Mouse (Mus musculus) testis, postnatal 10 days (tissue): ENCODE measurements at regions not wholly inside any gene's neighbourhood (a gene's known extent, or its start where the extent isn't known, plus 50 kb on each side); places are given as distances from the start of the nearest gene placed in this dataset.

Experiments
- DNase-seq: peaks from one replicate; pipeline ENCODE4 v3.0.0; 2021; ENCODE audit warnings: low spot score

DNA sequence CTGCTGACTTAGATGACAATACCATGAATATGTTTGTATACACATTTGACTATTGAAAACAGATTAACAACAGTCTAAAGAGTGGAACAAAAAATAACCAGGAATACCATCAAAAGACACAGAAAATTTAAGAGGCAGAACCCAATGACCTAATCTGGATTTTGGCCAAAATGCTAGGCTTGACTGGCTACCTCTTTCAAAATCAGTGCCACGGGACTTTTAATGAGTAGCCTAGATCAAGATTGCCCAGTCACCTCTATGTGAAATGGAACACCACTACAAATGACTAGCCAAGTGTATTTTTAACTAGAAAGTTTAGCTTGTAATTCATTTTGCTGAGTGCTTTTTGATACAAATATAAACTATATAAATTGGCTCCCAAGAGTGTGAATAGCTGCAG is 286.0 kb upstream of the N6amt1 start:
- DNase-seq = no peak

DNA sequence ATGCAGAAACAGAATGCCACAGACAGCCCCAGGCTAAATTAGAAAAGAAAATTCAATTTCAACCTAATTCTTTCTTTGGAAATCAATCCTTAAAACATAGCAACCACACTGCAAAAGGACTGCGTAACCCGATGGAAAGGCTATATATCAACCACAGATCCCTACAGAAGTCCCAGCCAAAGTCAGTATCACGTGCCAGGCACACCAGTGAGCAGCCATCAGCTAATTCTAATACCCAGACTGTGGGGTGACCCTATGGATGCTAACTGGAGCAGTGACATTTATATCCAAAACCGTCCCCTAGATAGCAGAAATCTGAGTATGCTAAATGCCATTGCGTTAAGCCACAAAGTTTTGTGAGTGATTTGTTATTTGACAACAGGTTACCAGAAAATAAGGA is 286.5 kb upstream of the N6amt1 start:
- no peak for DNase-seq

DNA sequence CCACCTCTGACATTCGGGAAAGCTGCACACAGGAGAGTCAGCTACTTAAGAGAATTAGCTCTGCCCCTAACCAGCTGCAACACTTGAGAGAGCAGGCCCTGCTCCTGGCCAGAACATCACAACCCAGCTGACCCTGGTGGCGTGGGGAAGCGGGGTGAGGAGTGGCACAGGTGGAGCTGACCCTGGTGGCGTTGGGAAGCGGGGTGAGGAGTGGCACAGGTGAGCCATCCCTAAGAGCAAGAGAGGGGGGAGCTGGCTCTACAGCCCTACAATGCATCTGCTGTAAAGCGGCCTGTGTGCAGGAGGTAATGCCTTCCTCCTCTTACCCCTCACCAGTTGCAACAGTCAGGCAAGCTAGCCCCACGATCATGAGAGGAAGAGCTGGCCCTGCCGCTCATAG is 293.5 kb upstream of the N6amt1 start:
- no peak for DNase-seq

DNA sequence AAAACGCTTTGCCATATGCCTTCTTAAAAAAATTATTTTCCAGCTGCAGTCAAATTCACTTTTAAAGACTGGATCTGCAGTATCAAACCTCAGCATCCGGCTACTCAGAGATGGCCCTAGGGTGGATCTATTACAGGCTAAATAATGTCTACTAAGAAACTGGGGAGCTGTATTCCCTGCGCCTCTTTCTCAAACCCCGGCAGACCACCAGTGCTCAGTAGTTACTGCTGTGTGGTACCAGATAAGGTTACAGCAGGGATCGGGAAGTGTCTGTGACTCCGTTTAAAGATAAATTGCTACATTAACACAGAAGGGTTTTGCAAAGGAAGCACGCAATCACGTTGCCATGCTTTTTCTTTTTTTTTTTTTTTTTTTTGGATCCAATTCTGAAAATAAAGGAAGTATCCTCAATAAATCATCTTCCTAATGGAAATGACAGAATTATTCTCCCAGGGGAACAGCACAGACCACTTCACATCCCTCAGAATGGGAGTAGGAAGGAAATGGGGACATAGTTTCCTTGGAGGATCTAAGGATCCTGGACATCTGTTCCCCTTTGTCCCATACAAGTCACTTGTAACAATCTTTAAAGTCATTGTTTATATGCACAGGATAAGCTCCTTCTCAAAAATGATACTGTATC is 304.1 kb upstream of the N6amt1 start:
- no peak for DNase-seq

DNA sequence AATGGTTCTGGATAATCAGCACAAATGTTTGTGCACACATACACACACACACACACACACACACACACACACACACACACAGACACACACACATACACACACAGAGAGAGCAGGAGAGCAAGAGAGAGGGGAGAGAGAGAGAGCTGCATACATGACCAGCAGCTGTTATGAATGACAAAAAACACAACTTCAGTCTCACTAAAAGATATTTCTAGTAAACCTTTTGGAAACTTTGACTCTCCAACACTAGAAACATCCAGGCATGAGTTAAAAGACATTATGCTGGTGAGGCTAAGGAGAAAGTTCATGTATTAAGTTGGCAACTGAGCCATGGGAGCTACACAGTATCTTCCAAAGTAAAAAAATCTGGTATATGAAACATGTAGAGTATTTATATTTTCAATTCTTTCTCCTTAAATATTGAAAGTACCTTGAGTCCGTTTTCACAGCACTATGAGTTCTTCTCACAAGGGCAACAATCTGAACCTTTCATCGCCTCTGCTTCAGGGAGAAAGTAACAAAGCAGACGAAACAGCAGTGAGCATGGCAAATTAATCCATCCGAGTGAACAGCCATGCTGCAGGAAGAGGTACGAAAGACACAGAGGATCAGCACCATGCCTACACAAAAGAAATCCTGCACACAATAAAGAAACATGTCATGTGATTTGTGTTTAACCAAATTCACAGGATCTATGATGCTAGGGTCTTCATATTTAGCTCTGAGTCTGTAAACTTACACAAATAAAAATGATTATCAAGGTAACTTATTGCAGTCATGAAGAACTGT is 309.0 kb upstream of the N6amt1 start:
- no peak for DNase-seq

DNA sequence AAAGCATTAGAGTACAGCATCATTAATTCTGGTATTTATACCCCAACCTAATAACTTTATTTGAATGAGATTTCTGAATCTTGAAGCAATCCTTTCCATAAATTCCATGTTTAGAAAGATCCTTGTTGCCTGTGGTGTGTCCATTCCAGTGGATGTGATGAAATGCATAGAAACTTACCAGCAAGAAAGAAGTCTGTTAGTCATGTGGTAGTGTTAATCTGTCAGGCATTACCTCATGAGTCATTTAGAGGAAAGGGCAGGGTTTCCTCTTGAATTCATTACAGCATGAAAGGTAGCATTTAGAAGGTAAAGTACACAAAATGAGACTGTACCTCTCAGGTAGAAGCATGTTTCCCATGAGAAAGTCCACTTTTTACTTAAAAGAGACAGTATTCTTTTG is 310.3 kb upstream of the N6amt1 start:
- no peak for DNase-seq

DNA sequence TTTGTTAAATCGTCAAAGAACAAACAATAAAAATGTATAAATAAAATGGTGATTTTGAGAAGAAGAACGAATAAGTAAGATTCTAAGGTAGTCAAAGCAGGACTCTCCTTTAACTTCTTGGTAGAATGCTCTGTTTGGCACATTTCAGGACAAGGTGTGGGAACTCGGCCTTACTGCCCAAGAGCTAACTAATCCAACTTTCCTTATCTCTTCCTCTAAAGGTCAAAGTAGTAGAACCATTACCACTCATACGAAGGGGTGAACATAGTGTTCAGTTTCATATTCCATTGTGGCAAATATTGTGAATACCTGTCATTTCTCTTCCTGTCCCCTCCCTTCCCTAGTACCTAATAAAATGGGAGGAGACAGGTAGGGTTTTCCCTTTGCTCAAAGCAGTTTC is 313.6 kb upstream of the N6amt1 start:
- no peak for DNase-seq

DNA sequence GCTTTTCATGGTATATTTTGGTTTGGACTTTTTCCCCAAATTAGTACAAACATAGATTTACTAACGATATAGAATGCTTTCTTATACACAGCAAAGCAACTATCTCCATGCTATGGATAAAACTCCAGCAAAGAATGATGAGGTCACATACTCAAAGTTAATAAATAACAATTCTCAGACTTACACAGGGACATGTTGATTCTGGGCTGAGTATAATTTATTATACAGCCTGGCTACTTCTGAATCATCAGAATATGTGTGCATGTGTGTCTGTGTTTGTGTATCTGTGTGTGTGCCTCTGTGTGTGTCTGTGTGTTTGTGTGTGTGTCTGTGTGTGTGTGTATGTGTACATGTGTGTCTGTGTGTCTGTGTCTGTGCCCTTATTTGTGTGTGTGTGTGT is 314.1 kb upstream of the N6amt1 start:
- DNase-seq = no peak

DNA sequence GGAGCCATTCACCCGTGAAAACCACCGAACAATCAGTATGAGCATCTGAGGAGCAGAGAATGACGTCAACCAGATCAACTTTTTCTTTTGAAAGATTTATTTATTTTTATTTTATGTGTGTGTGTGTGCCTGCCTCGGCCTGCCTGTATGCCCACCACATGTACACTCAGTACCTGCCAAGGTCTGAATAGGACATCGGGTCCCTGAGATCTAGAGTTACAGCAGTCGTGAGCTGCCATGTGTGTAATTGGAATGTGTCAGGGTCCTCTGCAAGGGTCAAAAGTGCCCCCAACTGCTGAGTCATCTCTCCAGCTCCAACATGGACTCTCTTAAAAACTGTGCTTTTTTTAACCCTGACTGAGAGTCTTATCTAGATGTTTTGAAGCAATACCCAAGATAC is 316.9 kb upstream of the N6amt1 start:
- no peak for DNase-seq

DNA sequence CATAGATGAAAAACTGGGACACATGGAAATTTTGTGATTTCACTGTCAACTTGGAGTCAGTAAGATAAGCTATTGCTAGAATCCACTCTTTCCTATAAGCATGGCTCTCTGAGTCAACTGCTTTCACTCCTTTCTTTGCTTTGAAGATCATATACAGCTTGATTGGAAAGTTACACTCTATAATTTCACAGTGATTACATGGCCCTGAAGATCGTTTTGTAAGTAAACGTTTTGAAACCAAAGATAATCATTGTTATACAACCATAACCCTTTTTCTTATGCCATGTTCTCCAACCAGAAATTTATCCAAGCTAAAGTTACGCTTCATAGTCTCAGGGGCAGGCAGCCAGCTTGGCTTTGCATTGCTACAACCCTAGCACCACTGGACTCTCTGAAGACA is 322.1 kb upstream of the N6amt1 start:
- no peak for DNase-seq

DNA sequence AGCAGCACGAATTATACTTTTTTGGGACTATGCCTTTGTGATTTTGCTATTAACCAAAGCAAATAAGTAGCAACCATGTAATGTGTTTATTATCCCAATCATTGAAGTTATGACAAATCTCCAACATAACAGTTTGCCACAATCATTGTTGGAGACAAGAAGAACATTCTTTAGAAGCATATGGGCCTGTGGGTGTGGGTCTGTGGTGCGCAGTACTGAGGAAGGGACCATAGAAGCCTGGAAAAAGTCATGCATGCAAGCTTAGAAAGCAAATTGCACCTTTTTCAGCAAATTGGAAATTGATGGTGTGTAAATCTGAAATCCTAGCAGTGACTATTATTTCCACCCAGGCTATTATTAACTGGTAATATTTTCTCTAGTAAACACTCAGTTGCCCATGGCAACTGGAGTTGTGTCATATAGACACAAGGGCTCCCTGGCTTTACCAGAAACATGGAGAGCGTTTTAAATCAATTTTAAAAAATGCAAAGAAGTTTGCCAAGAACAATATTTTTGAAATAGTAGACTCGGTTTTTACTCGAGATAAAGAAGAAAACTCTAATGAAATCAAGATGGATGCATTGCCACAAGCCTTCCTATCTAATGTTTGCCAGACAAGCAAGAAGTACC is 325.4 kb upstream of the N6amt1 start:
- DNase-seq = no peak

DNA sequence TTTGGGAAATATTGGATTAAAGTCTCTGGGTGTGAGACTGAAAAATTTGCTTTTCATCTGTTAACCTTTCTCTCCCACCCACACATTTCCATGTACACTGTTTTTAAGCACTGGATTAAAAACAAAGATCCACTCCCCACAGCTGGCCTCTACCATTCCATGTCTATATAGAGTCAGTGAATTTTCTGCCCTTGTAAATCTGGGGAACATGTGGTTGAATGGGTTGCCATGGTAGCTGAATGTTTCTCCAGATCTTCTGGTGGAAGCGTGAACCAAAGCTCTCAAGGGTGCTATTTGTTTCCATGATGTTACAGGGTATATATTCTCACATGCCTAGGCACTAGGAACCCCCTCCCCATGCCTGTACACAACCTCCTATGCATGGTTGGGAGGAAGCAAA is 326.4 kb upstream of the N6amt1 start:
- no peak for DNase-seq

DNA sequence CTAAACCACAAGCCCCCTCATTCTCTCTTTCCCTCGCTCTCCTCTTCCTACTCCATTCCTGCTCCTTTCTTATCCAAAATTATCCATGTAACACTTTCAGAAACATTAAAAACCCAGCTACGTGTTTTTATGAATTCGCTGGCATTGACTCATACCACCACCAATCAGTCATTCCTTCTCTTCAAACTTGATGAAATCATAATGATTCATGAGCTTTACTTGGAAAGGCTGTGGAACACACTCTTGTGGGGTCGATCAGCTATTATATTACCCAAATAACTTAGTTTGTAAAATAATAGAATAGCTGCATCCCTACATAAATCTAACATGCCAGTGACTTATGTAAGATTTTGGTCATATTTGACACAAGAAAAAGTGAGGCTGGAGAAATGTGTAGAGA is 331.9 kb upstream of the N6amt1 start:
- no peak for DNase-seq

DNA sequence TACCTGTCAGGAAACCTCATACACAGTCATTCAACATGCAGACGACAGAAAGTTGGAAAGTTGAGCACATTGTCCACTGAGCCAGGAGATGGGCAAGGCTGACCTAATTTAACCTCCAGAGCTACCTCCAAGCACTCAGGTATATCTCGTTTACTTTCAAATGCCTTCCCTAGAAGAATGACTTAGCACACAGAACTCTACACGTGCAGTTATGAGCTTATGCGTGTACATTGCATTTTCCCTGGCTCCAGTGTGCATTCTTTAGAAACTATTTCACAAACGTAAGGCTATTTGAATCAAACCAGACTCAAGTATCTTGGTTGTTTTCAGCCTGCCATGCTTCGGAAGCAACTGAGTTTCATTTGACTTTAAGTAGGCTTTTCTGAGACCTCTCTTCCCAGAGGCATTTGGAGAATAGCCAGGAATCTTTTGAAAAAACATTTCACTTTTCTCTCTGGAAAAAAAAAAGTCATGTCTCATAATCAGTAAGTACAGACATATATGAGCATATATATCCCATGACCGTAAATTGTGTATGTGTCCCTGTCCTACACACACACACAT is 336.8 kb upstream of the N6amt1 start:
- DNase-seq = no peak

DNA sequence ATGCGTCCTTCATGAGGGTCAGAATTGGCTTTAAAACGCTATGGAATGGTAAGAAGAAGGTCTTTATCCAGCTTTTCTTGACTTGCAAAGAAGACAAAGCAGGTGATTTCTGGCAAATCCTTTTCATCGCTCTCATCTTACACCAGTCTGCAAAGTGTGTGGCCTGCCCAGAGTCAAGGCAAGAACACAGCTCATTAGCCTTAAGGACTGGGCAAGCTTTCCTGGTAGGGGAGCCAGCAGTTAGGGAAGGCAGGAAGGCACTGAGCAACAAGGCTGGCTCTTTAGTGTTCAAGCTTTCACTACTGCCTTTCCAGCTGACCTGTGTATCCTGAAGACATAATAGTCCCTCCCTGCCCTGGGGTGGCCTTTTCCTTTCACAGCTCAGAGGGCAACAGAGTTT is 352.4 kb upstream of the N6amt1 start:
- no peak for DNase-seq

DNA sequence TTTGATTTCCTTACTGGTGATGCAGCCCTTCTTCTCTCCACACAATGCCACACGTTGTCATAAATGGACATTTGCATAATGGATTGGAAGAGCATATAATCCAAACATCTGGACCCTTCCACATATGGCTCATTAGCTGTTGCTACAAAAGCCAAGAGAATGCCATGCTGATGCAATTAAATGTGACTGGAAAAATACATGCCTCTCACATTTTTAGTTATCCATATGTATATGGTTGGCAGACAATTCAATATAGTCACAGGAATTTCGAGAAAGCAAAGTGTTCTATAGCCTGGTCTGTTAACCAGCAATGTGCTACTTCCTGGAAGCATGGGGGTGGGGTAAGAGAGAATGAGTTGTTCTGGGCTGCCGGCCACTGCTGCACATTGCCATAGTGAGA is 352.9 kb upstream of the N6amt1 start:
- DNase-seq = no peak

DNA sequence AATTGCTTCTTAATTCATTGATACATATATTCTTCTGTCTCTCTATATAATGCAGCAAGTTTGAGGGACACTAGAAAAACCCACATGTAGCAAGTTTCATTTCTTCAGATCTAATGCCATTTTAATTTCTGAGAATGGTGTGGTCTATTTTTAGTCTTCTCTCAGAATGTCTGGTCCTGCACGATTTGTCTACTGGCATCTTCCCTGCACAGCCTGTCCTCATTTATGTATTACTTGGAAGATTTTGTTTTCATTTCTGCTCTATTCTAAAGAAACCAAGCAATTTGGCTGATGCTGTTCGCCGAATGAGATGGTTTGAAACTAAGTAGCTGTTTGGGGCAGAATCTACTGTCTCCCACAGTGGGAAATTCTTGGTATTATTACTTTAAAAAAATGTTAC is 382.3 kb upstream of the N6amt1 start:
- DNase-seq = no peak

DNA sequence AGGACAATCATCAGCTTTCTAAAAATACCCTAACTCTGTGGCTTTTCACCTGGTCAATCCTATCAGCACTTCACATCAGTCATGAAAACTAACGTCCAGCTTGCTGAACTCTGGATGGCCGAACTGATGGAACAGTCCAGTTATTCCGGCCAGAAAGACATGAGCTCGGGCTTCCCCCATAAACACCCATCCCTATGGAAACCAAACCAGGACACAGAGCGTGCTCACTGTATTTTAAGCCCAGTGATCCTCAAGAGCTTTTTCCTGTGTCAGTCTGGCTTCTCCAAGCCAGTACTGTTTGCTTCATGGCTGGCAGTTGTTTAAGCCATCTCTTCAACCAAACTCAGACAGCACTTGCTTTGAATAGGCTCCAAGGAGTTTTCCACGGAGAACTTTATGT is 404.3 kb upstream of the N6amt1 start:
- DNase-seq = no peak

DNA sequence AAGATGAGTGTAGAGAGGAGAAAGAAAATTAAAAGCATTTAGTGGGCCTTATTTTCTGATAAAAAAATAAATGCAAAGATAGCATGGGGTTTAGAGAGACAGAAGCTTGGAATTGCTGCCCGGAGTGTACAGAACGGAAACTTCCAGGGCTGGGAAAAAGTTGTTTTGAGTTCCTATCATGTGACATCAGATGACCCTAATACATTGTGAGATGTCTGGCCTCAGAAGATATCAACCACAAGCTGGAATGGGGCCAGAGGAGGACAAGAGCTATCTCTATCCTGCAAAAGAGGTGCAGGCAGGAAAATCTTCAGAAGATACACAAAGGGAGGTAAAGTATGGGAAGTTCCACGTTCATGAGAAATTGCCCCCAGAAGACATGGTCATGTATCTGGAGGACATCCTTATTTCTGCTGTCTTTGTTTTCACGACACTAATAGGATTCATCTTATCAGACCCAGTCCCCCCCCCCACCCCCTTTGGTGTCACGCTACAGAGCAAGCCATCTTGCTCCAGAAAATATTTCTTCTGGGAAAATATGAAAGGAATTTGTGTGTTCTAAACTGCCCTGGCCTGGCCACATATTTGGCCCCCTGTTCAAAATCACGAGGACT is 408.3 kb upstream of the N6amt1 start:
- DNase-seq = no peak

DNA sequence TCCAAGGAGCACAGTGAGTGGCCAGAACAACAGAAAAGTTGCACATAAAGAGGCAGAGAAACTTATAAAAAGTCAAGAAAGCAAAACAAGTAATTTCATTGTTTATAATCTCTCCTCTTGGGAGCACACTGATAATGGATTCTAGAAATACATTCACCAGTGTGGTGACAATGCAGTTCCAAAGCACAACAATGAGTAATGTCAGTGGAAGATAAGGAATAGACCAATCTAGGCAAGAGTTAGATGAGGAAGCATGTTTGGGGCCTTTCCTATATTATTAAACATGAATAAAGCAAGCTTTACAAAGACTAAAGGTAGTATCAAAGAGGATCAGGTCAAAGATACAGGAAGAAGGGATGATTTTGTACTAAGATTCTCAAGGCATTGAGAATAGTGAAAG is 408.9 kb upstream of the N6amt1 start:
- DNase-seq = no peak

DNA sequence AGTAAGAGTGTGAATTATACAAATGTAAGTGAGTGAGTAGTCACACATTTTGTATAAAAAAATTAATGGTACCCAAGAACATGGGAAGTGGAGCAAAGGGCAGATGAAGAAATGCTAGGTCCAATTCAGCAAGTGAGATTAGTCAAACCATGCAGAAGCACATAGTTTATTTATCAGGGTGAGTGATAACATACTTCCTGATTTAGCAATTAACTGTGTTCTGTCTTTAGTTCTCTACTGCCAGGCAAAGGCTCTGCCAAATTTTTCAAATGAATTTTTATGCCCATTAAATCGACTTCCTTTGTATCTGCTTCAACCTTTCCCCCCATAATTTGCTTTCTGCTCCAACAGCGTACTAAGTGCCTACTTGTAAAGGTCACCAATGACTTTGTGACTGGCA is 419.0 kb upstream of the N6amt1 start:
- no peak for DNase-seq

DNA sequence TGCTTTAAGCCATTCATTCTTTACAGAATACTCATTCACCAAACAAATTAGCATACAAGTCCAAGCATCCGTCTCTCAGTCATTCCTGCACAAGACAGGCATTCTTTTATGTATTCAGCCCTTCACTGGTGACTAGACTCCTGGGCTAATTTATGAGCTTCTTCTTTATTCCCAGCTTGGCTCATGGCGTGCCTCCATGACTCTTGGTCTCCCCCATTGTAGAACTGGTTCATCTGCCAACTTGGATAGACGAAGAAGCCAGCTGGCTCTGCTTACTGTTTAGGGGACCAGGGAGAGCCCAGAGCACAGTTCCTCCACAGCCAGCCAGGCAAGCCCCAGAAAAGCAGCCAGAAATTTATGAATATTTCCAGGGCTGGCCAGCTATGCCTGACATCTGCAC is 421.2 kb upstream of the N6amt1 start:
- peak; percentile 28 for DNase-seq
